Mouse (Mus musculus): ENCODE data around the gene Rab11fip5. TPM values are rescaled to one million over a fixed set of nuclear protein-coding genes. Genes with fewer than 3 reads are reported as not detected.

Rab11fip5 gene
- polyA plus RNA-seq, 1 experiment = 13.5 TPM

GRCm38 (mm10) chr6:85370041-85370440, 4.4 kb downstream of the Rab11fip5 start:
- Histone ChIP-seq H3K27me3 (ENCODE audit: control insufficient read depth, insufficient read depth, low read length) (no peaks in the 10 kb centered on the region), H3K4me1 (replicated peaks; ENCODE audit: control insufficient read depth, insufficient read depth, low read length) (peaks cover 12% of the 10 kb centered on the region), H3K36me3 (ENCODE audit: control insufficient read depth, insufficient read depth, low read length) (no peaks in the 10 kb centered on the region), H3K27ac (ENCODE audit: control insufficient read depth, insufficient read depth, low read length) (no peak overlapping the region), H3K4me3 (ENCODE audit: control insufficient read depth, insufficient read depth, low read length) (no peak overlapping the region)
- no peak for DNase-seq
- TF ChIP-seq POLR2A (IDR thresholded peaks at IDR 0.05; ENCODE audit: control insufficient read depth, extremely low read depth, insufficient read depth, low read length, poor library complexity) (no peak), CTCF (IDR thresholded peaks at IDR 0.05; ENCODE audit: borderline replicate concordance, control insufficient read depth, extremely low read depth, insufficient read depth, low read length, poor library complexity) (no peak)
- WGBS = 83% methylated on average over 5 of the region's 5 CpGs

- WGBS = 45% methylated on average over 5 of the region's 5 CpGs
Observed at GRCm38 (mm10) chr6:85369181-85369860, 5.1 kb downstream of the Rab11fip5 start.

DNA sequence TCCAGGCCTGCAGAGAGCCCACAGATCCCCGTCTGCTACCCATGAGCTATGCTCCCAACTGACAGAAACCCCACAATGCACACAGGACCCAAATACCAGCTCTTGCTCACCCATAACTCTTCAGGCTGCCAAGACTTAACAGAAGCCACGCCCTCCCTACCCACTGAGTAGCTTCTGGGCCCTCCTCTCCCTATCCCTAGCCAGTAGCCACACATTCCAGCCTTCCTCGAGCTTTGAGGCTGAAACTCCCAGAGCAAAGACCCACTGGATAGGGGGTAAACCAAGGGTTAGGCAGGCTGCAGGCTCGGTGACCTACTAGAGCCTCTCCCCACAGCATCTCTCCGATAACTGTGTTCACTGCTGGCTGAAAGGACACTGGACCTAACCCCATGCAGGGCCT, 5.7 kb downstream of the Rab11fip5 start:
- Histone ChIP-seq H3K27ac (ENCODE audit: control insufficient read depth, insufficient read depth, low read length) (peak overlapping the region; percentile 20; the same call in 1 of the 2 replicates), H3K36me3 (ENCODE audit: control insufficient read depth, insufficient read depth, low read length) (no peaks in the 10 kb centered on the region), H3K27me3 (ENCODE audit: control insufficient read depth, insufficient read depth, low read length) (no peaks in the 10 kb centered on the region), H3K4me1 (replicated peaks; ENCODE audit: control insufficient read depth, insufficient read depth, low read length) (peaks cover 4% of the 10 kb centered on the region; the same call in 1 of the 2 replicates), H3K4me3 (ENCODE audit: control insufficient read depth, insufficient read depth, low read length) (no peak overlapping the region)
- TF ChIP-seq CTCF (IDR thresholded peaks at IDR 0.05; ENCODE audit: borderline replicate concordance, control insufficient read depth, extremely low read depth, insufficient read depth, low read length, poor library complexity) (no peak), POLR2A (IDR thresholded peaks at IDR 0.05; ENCODE audit: control insufficient read depth, extremely low read depth, insufficient read depth, low read length, poor library complexity) (no peak)
- WGBS = 81% methylated on average over 5 of the region's 5 CpGs
- DNase-seq = no peak

More at GRCm38 (mm10) chr6:85369181-85369860, 5.1 kb downstream of the Rab11fip5 start:
- Histone ChIP-seq H3K4me3 (ENCODE audit: control insufficient read depth, insufficient read depth, low read length) (no peak overlapping the region), H3K27ac (ENCODE audit: control insufficient read depth, insufficient read depth, low read length) (no peak overlapping the region), H3K36me3 (ENCODE audit: control insufficient read depth, insufficient read depth, low read length) (no peaks in the 10 kb centered on the region), H3K27me3 (ENCODE audit: control insufficient read depth, insufficient read depth, low read length) (no peaks in the 10 kb centered on the region), H3K4me1 (replicated peaks; ENCODE audit: control insufficient read depth, insufficient read depth, low read length) (peaks cover 10% of the 10 kb centered on the region)
- DNase-seq = no peak
- no peak for TF ChIP-seq POLR2A (IDR thresholded peaks at IDR 0.05; ENCODE audit: control insufficient read depth, extremely low read depth, insufficient read depth, low read length, poor library complexity)
- no peak for TF ChIP-seq CTCF (IDR thresholded peaks at IDR 0.05; ENCODE audit: borderline replicate concordance, control insufficient read depth, extremely low read depth, insufficient read depth, low read length, poor library complexity)

DNA sequence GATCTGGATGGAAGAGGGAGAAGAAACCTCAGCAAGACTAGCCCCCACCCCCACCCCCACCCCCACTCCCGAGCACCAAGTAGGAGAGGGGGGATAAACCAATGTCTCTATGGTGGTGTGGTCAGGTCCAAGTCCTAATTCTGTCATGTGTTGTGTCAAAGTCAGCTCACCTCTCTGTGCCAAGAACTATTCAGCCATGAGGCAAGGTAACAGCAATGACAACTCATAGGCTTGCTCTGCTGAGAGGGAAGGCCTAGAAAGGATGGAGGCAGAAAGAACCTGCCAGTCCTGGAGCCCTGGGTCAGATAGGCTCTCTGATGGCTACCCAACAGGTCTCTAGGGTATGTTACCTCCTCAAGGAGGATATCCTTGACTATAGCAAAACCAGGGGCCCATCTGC, 6.3 kb downstream of the Rab11fip5 start:
- Histone ChIP-seq H3K4me3 (ENCODE audit: control insufficient read depth, insufficient read depth, low read length) (no peak overlapping the region), H3K4me1 (replicated peaks; ENCODE audit: control insufficient read depth, insufficient read depth, low read length) (peaks cover 3% of the 10 kb centered on the region; the same call in 1 of the 2 replicates), H3K36me3 (ENCODE audit: control insufficient read depth, insufficient read depth, low read length) (no peaks in the 10 kb centered on the region), H3K27ac (ENCODE audit: control insufficient read depth, insufficient read depth, low read length) (no peak overlapping the region), H3K27me3 (ENCODE audit: control insufficient read depth, insufficient read depth, low read length) (no peaks in the 10 kb centered on the region)
- TF ChIP-seq CTCF (IDR thresholded peaks at IDR 0.05; ENCODE audit: borderline replicate concordance, control insufficient read depth, extremely low read depth, insufficient read depth, low read length, poor library complexity) (no peak), POLR2A (IDR thresholded peaks at IDR 0.05; ENCODE audit: control insufficient read depth, extremely low read depth, insufficient read depth, low read length, poor library complexity) (no peak)
- 100% methylated on average over 1 of the region's 1 CpGs for WGBS
- DNase-seq = no peak

DNA sequence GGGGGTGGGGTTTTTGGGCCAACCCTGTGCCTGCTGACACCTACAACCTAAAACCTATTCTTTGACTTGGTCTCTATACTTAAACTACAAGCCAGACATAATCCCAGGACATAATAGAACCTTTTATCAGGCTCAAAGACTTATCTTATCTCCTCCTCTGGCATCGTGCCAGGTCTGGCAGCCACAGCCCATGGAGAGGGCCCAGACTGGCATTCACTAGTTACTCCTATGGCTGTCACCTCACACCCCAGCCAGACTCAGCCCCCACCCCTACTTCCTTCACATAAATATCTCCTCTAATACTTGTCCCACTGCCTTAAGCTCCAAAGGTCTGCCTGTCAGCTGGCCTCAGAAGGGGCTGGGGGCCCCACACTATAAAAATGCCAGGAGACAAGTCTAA, 8.0 kb downstream of the Rab11fip5 start:
- Histone ChIP-seq H3K36me3 (ENCODE audit: control insufficient read depth, insufficient read depth, low read length) (no peaks in the 10 kb centered on the region), H3K4me1 (replicated peaks; ENCODE audit: control insufficient read depth, insufficient read depth, low read length) (peaks cover 3% of the 10 kb centered on the region; the same call in 1 of the 2 replicates)
- DNase-seq = no peak

GRCm38 (mm10) chr6:85364439-85364838, 10.0 kb downstream of the Rab11fip5 start:
- H3K27me3 ChIP-seq (ENCODE audit: control insufficient read depth, insufficient read depth, low read length) = no peaks in the 10 kb centered on the region
- H3K36me3 ChIP-seq (ENCODE audit: control insufficient read depth, insufficient read depth, low read length) = no peaks in the 10 kb centered on the region
- no peak overlapping the region for H3K27ac ChIP-seq (ENCODE audit: control insufficient read depth, insufficient read depth, low read length)
- TF ChIP-seq CTCF (IDR thresholded peaks at IDR 0.05; ENCODE audit: borderline replicate concordance, control insufficient read depth, extremely low read depth, insufficient read depth, low read length, poor library complexity) (no peak), POLR2A (IDR thresholded peaks at IDR 0.05; ENCODE audit: control insufficient read depth, extremely low read depth, insufficient read depth, low read length, poor library complexity) (no peak)
- H3K4me1 ChIP-seq (replicated peaks; ENCODE audit: control insufficient read depth, insufficient read depth, low read length) = peaks cover 3% of the 10 kb centered on the region; the same call in 1 of the 2 replicates
- WGBS = 90% methylated on average over 5 of the region's 5 CpGs
- H3K4me3 ChIP-seq (ENCODE audit: control insufficient read depth, insufficient read depth, low read length) = no peak overlapping the region
- DNase-seq = no peak

More for the DNA sequence above, 8.0 kb downstream of the Rab11fip5 start:
- TF ChIP-seq POLR2A (IDR thresholded peaks at IDR 0.05; ENCODE audit: control insufficient read depth, extremely low read depth, insufficient read depth, low read length, poor library complexity) (no peak), CTCF (IDR thresholded peaks at IDR 0.05; ENCODE audit: borderline replicate concordance, control insufficient read depth, extremely low read depth, insufficient read depth, low read length, poor library complexity) (no peak)
- Histone ChIP-seq H3K27ac (ENCODE audit: control insufficient read depth, insufficient read depth, low read length) (no peak overlapping the region), H3K27me3 (ENCODE audit: control insufficient read depth, insufficient read depth, low read length) (no peaks in the 10 kb centered on the region), H3K4me3 (ENCODE audit: control insufficient read depth, insufficient read depth, low read length) (no peak overlapping the region)
- 65% methylated on average over 1 of the region's 1 CpGs for WGBS

Measured in thymus, adult 2 months (tissue).